Mouse (Mus musculus) liver, postnatal 0 days (tissue): ENCODE measurements around the gene Tpp2. TPM values are rescaled to one million over a fixed set of nuclear protein-coding genes. Genes with fewer than 3 reads are reported as not detected.

Experiments
- ATAC-seq: fragments of 200-750 bp; cut with Nextera tagmentation; 2 replicates; pipeline ENCODE4 v1.8.0; 2017; ENCODE audit warnings: mild to moderate bottlenecking, moderate library complexity
- DNase-seq: peaks from one replicate; pipeline ENCODE4 v3.0.0-alpha.2; 2016
- H3K27ac ChIP-seq: fragments of 300-500 bp; sonication (generic); 2 replicates; pipeline ENCODE4 v1.5.1; 2014; ENCODE audit warnings: antibody characterized with exemption, moderate library complexity, mild to moderate bottlenecking, low read depth
- H3K27me3 ChIP-seq: fragments of 300-500 bp; sonication (generic); 2 replicates; pipeline ENCODE4 v1.6.1; 2014; ENCODE audit warnings: low read length, control low read depth, mixed read lengths; ENCODE audit not compliant: insufficient read depth
- H3K36me3 ChIP-seq: fragments of 300-500 bp; sonication (generic); replicated peaks from 2 replicates; pipeline ENCODE4 v1.6.1; 2014; ENCODE audit warnings: mild to moderate bottlenecking, control low read depth, low read length, moderate library complexity, mixed read lengths; ENCODE audit not compliant: insufficient read depth
- H3K4me1 ChIP-seq: fragments of 300-500 bp; sonication (generic); 2 replicates; pipeline ENCODE4 v1.6.1; 2014; ENCODE audit warnings: antibody characterized with exemption, mild to moderate bottlenecking, control low read depth; ENCODE audit not compliant: insufficient read depth
- H3K4me2 ChIP-seq: fragments of 300-500 bp; sonication (generic); 2 replicates; pipeline ENCODE4 v1.6.1; 2014; ENCODE audit warnings: low read depth, mild to moderate bottlenecking, low read length, moderate library complexity, mixed read lengths
- H3K4me3 ChIP-seq: fragments of 300-500 bp; sonication (generic); 2 replicates; pipeline ENCODE4 v1.5.1; 2014; ENCODE audit warnings: low read depth, low read length
- H3K9ac ChIP-seq: fragments of 300-500 bp; sonication (generic); replicated peaks from 2 replicates; pipeline ENCODE4 v1.6.1; 2014; ENCODE audit warnings: mild to moderate bottlenecking, moderate library complexity
- H3K9me3 ChIP-seq: fragments of 300-500 bp; sonication (generic); 2 replicates; pipeline ENCODE4 v1.6.1; 2016; ENCODE audit warnings: mild to moderate bottlenecking, control low read depth, low read length, mixed read lengths
- CTCF ChIP-seq: sonication (generic); IDR thresholded peaks from 2 replicates; pipeline ENCODE4 v1.5.1; 2016; ENCODE audit warnings: antibody characterized with exemption, low read depth
- EP300 ChIP-seq: IDR thresholded peaks from 2 replicates; pipeline ENCODE4 v1.6.1; 2016; ENCODE audit warnings: antibody characterized with exemption, low read depth, mild to moderate bottlenecking
- WGBS: fragments of 180-500 bp; shearing (Covaris S2); extraction: QIAGEN DNeasy Blood & Tissue Kit; methylation state at CpG from one replicate; pipeline ENCODE4 v1.1.7; 2014; ENCODE audit not compliant: insufficient replicate concordance; 5-methylcytosine and 5-hydroxymethylcytosine counted together
- polyA plus RNA-seq: library from polyadenylated mRNA; unstranded; fragments of >200 nt; fragmentation: Nextera tagmentation; extraction: Ambion mirVana; gene quantifications from 2 replicates; pipeline ENCODE4 v1.2.1, GENCODE M21; 2015

The Tpp2 gene
- polyA plus RNA-seq, 1 experiment from 2014 or later: 17.8 TPM

DNA sequence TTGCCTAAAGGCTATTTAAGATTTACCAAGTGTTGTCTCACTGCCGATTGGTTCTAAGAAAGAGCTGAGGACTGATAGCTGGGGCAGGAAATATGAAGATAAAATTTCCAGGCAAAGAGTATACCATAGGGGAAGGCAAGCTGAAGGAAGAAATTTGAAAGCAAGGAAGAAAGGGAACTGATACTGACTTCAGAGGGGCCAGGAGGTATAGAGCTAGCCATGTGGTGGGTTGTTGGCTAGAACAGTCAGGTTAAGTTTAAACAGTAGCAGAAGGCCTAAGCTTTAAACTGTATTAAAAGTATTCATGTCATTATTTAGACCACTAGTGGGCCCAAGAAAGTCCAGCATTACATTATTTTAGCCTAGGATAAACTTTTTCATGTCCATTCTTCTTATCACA is 31.0 kb upstream of the Tpp2 start:
- 70% methylated on average over 1 of the region's 1 CpGs for WGBS

DNA sequence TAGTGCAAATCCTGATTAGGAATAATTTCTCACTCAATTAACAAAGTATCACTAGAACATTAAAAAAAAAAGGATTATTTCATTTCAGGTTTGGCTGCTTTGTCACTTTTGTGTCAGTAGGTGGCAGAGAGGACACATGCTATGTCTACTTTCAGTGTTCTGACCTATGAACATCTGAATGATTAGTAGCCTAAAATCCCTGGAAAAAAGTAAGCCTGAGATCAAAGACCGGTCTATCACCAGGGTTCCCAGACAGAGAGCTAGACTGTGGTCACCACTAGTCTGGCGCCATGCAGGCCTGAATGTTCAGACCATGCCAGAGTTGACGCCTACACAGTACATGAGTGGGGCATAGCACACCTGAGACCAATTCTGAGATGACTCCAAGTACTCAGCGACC is 30.6 kb upstream of the Tpp2 start:
- TF ChIP-seq CTCF (peak; percentile 81), EP300 (no peak)
- no peaks in the 10 kb centered on the region for H3K36me3 ChIP-seq
- H3K4me2 ChIP-seq: no peak overlapping the region
- H3K9me3 ChIP-seq: no peaks in the 10 kb centered on the region
- H3K27me3 ChIP-seq: no peaks in the 10 kb centered on the region
- H3K9ac ChIP-seq: no peak overlapping the region
- no peaks in the 10 kb centered on the region for H3K4me1 ChIP-seq
- no peak overlapping the region for H3K27ac ChIP-seq
- WGBS: 55% methylated on average over 4 of the region's 4 CpGs
- DNase-seq (no peak), ATAC-seq (peak; percentile 81)
- H3K4me3 ChIP-seq: no peak overlapping the region

More for the DNA sequence above, 31.0 kb upstream of the Tpp2 start:
- Histone ChIP-seq H3K36me3 (no peaks in the 10 kb centered on the region), H3K4me2 (no peak overlapping the region), H3K9ac (no peak overlapping the region), H3K9me3 (no peaks in the 10 kb centered on the region), H3K27me3 (no peaks in the 10 kb centered on the region), H3K4me3 (no peak overlapping the region), H3K27ac (no peak overlapping the region), H3K4me1 (no peaks in the 10 kb centered on the region)
- TF ChIP-seq CTCF (no peak), EP300 (no peak)
- DNase-seq (no peak), ATAC-seq (no peak)

DNA sequence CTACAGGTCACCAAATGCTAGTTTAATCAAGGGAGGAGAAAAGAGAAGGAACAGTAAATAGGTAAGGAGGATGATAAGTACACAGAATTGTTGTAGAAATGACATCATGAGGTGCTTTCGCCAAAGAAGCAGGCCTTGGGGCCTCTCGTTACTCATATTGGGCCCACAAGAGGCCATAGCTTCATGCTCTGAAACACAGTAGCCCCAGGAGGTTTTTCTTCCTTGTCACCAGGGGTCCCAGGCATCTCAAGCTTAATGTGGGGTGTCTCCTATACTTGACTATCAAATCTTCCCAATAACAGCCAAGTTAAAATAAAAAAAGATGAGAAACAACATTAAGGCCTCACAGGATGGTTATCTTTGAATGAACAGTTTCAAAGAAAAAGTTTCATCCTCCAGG is 18.0 kb upstream of the Tpp2 start:
- TF ChIP-seq CTCF (no peak), EP300 (no peak)
- Histone ChIP-seq H3K4me2 (no peak overlapping the region), H3K36me3 (no peaks in the 10 kb centered on the region), H3K9me3 (no peaks in the 10 kb centered on the region), H3K27ac (no peak overlapping the region), H3K27me3 (no peaks in the 10 kb centered on the region), H3K4me1 (no peaks in the 10 kb centered on the region), H3K9ac (no peak overlapping the region), H3K4me3 (no peak overlapping the region)
- no peak for ATAC-seq
- 55% methylated on average over 2 of the region's 2 CpGs for WGBS
- no peak for DNase-seq

DNA sequence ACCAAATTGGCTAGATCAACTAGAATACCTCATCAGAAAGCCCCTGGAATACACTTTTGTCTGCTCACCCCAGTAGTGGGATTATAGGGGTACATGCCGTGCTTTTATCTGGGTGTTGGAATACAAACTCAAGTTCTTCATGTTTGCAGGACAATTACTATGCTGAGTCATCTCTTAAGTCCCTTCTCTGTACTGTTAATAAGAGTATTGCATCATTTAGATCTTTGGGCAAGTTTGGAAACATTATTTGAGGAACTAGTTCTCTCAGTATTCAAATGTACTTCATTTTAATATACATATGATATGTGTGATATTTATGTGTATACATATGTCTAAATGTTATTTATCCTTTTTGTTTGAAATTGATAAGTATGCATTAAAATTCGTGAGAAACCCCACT is 16.6 kb upstream of the Tpp2 start:
- Histone ChIP-seq H3K9me3 (no peaks in the 10 kb centered on the region), H3K9ac (no peak overlapping the region), H3K4me2 (no peak overlapping the region), H3K27ac (no peak overlapping the region), H3K36me3 (no peaks in the 10 kb centered on the region), H3K27me3 (no peaks in the 10 kb centered on the region), H3K4me3 (no peak overlapping the region), H3K4me1 (no peaks in the 10 kb centered on the region)
- no peak for DNase-seq
- 45% methylated on average over 2 of the region's 2 CpGs for WGBS
- TF ChIP-seq CTCF: no peak
- TF ChIP-seq EP300: no peak
- no peak for ATAC-seq

DNA sequence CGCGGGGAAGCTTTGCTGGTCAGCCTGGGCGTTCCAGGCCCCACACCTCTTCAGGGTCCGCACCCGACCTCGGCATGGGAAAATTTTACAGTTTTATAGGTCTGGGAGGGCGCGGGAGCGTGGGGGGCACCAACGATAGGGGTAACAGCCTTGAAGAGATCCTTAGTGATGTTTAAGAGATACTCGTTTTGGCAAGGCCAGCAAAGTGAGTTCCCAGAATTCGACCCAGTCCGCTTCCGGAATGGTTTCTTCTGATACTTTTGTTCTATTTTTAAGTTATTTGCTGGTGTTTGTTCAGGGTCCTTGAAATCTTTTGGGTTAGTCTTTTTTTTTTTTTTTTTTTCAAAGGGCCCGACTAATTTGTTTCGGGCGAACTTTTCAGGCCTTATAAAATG is 966 bp downstream of the Tpp2 start:
- Histone ChIP-seq H3K27me3 (no peaks in the 10 kb centered on the region), H3K9me3 (no peaks in the 10 kb centered on the region), H3K36me3 (peaks cover 3% of the 10 kb centered on the region; the same call in 1 of the 2 replicates), H3K4me3 (peak overlapping the region; percentile 85), H3K4me2 (peak overlapping the region; percentile 79), H3K9ac (peak overlapping the region; percentile 98), H3K4me1 (peaks cover 19% of the 10 kb centered on the region), H3K27ac (peak overlapping the region; percentile 97)
- 1% methylated on average over 17 of the region's 17 CpGs for WGBS
- ATAC-seq (no peak), DNase-seq (no peak)
- TF ChIP-seq EP300 (no peak), CTCF (no peak)

DNA sequence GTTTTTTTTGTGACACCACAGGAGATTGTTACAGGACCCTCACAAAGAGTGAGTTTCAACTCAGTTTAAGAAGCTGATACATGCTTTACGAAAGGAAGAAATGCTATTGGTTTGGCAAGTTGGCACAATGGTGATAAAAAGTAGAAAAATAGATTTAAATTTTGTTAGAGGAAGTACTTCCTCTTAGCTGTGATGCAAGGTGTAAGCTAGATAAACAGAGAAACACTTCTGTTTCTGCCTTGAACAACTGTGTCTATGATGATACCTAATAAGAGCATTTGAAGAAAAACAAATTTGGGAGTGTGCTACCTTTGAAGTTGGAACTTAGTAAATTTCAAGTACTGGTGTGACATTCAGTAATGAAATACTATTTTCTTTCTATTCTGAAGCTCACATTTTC is 5.9 kb downstream of the Tpp2 start:
- H3K9ac ChIP-seq: no peak overlapping the region
- WGBS: 86% methylated on average over 1 of the region's 1 CpGs
- peaks cover 22% of the 10 kb centered on the region for H3K4me1 ChIP-seq
- no peak overlapping the region for H3K4me2 ChIP-seq
- no peak overlapping the region for H3K4me3 ChIP-seq
- ATAC-seq (no peak), DNase-seq (no peak)
- no peaks in the 10 kb centered on the region for H3K9me3 ChIP-seq
- H3K27me3 ChIP-seq: no peaks in the 10 kb centered on the region
- peaks cover 22% of the 10 kb centered on the region for H3K36me3 ChIP-seq
- H3K27ac ChIP-seq: no peak overlapping the region
- TF ChIP-seq CTCF: no peak
- TF ChIP-seq EP300: no peak

DNA sequence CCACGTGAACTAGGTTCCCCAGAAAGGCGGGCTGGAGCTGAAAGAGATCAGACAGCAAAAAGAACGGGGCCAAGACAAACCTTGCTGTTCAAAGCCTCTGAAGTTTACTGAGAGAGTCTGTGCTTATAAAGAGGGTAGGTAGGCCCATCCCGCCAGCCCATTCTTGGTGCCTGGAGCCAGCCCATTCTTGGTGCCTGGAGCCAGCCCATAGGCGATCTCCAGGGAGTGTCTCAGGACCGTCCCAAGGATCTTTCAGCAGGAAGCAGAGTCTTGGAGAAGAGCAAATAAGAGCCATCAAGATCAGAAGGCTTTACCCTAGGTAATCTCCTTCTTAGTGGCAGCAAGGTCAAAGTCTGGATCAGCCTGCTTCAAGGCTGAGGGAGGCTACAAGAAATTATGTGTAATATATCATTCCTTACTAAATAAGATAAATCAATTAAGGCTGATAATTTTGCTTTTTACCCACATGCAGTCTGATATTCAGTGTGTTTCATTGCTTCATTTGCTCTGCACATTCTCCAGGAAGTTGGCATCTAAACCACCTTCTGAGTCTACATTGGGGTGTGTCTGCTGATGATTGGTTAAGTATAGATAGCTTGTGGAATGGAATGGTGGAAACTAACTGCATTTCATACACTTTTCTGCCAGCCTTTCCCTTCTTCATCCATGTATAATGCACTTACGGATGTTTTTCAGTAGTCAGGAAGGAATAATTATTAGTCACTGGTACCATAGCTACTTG is 8.2 kb downstream of the Tpp2 start:
- no peak for ATAC-seq
- H3K27ac ChIP-seq: no peak overlapping the region

More for the DNA sequence above, 8.2 kb downstream of the Tpp2 start:
- Histone ChIP-seq H3K4me3 (no peak overlapping the region), H3K9ac (no peak overlapping the region), H3K27me3 (no peaks in the 10 kb centered on the region), H3K9me3 (no peaks in the 10 kb centered on the region), H3K4me1 (peaks cover 10% of the 10 kb centered on the region; the same call in 1 of the 2 replicates), H3K36me3 (peaks cover 24% of the 10 kb centered on the region), H3K4me2 (no peak overlapping the region)
- WGBS: 90% methylated on average over 7 of the region's 7 CpGs
- DNase-seq: no peak
- TF ChIP-seq CTCF: no peak
- no peak for TF ChIP-seq EP300
